Mouse (Mus musculus) bone marrow, adult 2 months (tissue): ENCODE measurements around the gene Bckdhb. TPM values are rescaled to one million over a fixed set of nuclear protein-coding genes. Genes with fewer than 3 reads are reported as not detected.
"Not testable (repeated sequence)": the region's sequence is repeated elsewhere in the genome, so short reads cannot be mapped to it uniquely, and the experiment has no call there.

ENCODE experiments used
- H3K27ac ChIP-seq: fragments of 200-500 bp; 2 replicates; pipeline ENCODE4 v1.5.1; 2012; ENCODE audit warnings: low read depth, mild to moderate bottlenecking, control low read depth, inconsistent platforms, low read length; ENCODE audit not compliant: control insufficient read depth, poor library complexity, insufficient read depth
- H3K4me1 ChIP-seq: fragments of 200-500 bp; 2 replicates; pipeline ENCODE4 v1.6.1; 2011; ENCODE audit warnings: low read length; ENCODE audit not compliant: control insufficient read depth, insufficient read depth
- H3K4me3 ChIP-seq: fragments of 200-500 bp; replicated peaks from 2 replicates; pipeline ENCODE3; 2011; ENCODE audit warnings: mild to moderate bottlenecking, low read depth, low read length, control low read depth; ENCODE audit not compliant: control insufficient read depth
- CTCF ChIP-seq: fragments of 200-500 bp; IDR thresholded peaks from 2 replicates; pipeline ENCODE4 v1.5.1; 2011; ENCODE audit warnings: low read length, control low read depth; ENCODE audit not compliant: control insufficient read depth, insufficient read depth
- POLR2A ChIP-seq: fragments of 200-500 bp; IDR thresholded peaks from 2 replicates; pipeline ENCODE4 v1.6.1; 2011; ENCODE audit warnings: low read depth, mild to moderate bottlenecking, control low read depth, low read length, borderline replicate concordance; ENCODE audit not compliant: control insufficient read depth
- whole genome bisulfite sequencing: fragments of 180-500 bp; shearing (Covaris S2); methylation state at CpG from one replicate; pipeline ENCODE4 v1.1.7; 2018; 5-methylcytosine and 5-hydroxymethylcytosine counted together
- polyA plus RNA-seq: library from polyadenylated mRNA; stranded (reverse); fragments of >200 nt; gene quantifications from 2 replicates; pipeline ENCODE4 v1.2.4, GENCODE M21; 2011; ENCODE audit warnings: low replicate concordance; ENCODE audit not compliant: missing spikeins, insufficient read depth, insufficient read length

Bckdhb gene
- polyA plus RNA-seq, 1 experiment = 47.4 TPM

- no peak overlapping the region for H3K4me3 ChIP-seq
- no peak overlapping the region for H3K27ac ChIP-seq
- H3K4me1 ChIP-seq = no peaks in the 10 kb centered on the region; the same call in 1 of the 2 replicates
- 76% methylated on average over 3 of the region's 3 CpGs for WGBS
- no peak for TF ChIP-seq POLR2A
- no peak for TF ChIP-seq CTCF
Observed at GRCm38 (mm10) chr9:83907017-83907416, 17.9 kb upstream of the Bckdhb start.

- 78% methylated on average over 2 of the region's 2 CpGs for WGBS
- Histone ChIP-seq H3K4me3 (no peak overlapping the region), H3K4me1 (no peaks in the 10 kb centered on the region), H3K27ac (no peak overlapping the region)
- TF ChIP-seq CTCF = no peak
Observed at GRCm38 (mm10) chr9:83909836-83910235, 15.1 kb upstream of the Bckdhb start.

GRCm38 (mm10) chr9:83910926-83911325, 14.0 kb upstream of the Bckdhb start:
- no peaks in the 10 kb centered on the region for H3K4me1 ChIP-seq
- H3K4me3 ChIP-seq = no peak overlapping the region
- 89% methylated on average over 2 of the region's 2 CpGs for whole genome bisulfite sequencing
- H3K27ac ChIP-seq = no peak overlapping the region
- no peak for TF ChIP-seq POLR2A
- TF ChIP-seq CTCF = no peak

GRCm38 (mm10) chr9:83922076-83922475, 2.9 kb upstream of the Bckdhb start:
- WGBS = 74% methylated on average over 3 of the region's 3 CpGs
- TF ChIP-seq CTCF (no peak), POLR2A (no peak)
- Histone ChIP-seq H3K4me3 (no peak overlapping the region), H3K27ac (no peak overlapping the region), H3K4me1 (no peaks in the 10 kb centered on the region)

- Histone ChIP-seq H3K4me1 (no peaks in the 10 kb centered on the region; the same call in 1 of the 2 replicates), H3K4me3 (no peak overlapping the region), H3K27ac (no peak overlapping the region)
- TF ChIP-seq CTCF (no peak), POLR2A (no peak)
- WGBS = 89% methylated on average over 5 of the region's 5 CpGs
Observed at GRCm38 (mm10) chr9:83924356-83924755, 589 bp upstream of the Bckdhb start.

- TF ChIP-seq CTCF (no peak), POLR2A (no peak)
- 66% methylated on average over 4 of the region's 4 CpGs for WGBS
- Histone ChIP-seq H3K27ac (no peak overlapping the region), H3K4me1 (no peaks in the 10 kb centered on the region; the same call in 1 of the 2 replicates), H3K4me3 (no peak overlapping the region)
Observed at GRCm38 (mm10) chr9:83925688-83926041, 720 bp downstream of the Bckdhb start.

- no peak overlapping the region for H3K27ac ChIP-seq
- no peak overlapping the region for H3K4me3 ChIP-seq
- no peaks in the 10 kb centered on the region; the same call in 1 of the 2 replicates for H3K4me1 ChIP-seq
- no peak for TF ChIP-seq CTCF
- no peak for TF ChIP-seq POLR2A
- 76% methylated on average over 5 of the region's 5 CpGs for WGBS
Observed at GRCm38 (mm10) chr9:83926302-83926701, 1.4 kb downstream of the Bckdhb start.

- not testable (repeated sequence) for H3K27ac ChIP-seq, H3K4me3 ChIP-seq
Observed at GRCm38 (mm10) chr9:83939501-83939900, 14.6 kb downstream of the Bckdhb start.

GRCm38 (mm10) chr9:83940016-83940415, 15.1 kb downstream of the Bckdhb start:
- Histone ChIP-seq H3K4me3 (no peak overlapping the region), H3K4me1 (no peaks in the 10 kb centered on the region), H3K27ac (no peak overlapping the region)
- TF ChIP-seq POLR2A (no peak), CTCF (no peak)
- WGBS = 88% methylated on average over 3 of the region's 3 CpGs

More at GRCm38 (mm10) chr9:83939501-83939900, 14.6 kb downstream of the Bckdhb start:
- H3K4me1 ChIP-seq = not testable (repeated sequence)
